Mouse (Mus musculus) Patski (cell line): ENCODE measurements at regions not wholly inside any gene's neighbourhood (a gene's known extent, or its start where the extent isn't known, plus 50 kb on each side); places are given as distances from the start of the nearest gene placed in this dataset.

Experiments
- ATAC-seq: fragments of 100-300 bp; one replicate; pipeline ENCODE4 v1.8.0; 2021
- CTCF ChIA-PET: fragments of 350-600 bp; sonication (Branson Sonifier 250); formaldehyde crosslinking; loops from one replicate; lab custom pipeline; 2022; ENCODE audit warnings: inconsistent platforms; lab: Charles Lee
- POLR2A ChIA-PET: fragments of 350-600 bp; sonication (Branson Sonifier 250); formaldehyde crosslinking; loops from one replicate; lab custom pipeline; 2022; ENCODE audit warnings: antibody characterized with exemption, inconsistent platforms; lab: Charles Lee
- DNase-seq: peaks from one replicate; pipeline ENCODE4 v3.0.0-alpha.2; 2011; ENCODE audit warnings: low read depth, low spot score
- H3K27me3 ChIP-seq: fragments of 371-371 bp; one replicate; pipeline ENCODE4 v1.5.1; 2021
- CTCF ChIP-seq: fragments of 100-300 bp; IDR thresholded peaks from one replicate; pipeline ENCODE4 v1.5.1; 2021
- in situ Hi-C: fragments of 300-500 bp; cut with MboI; formaldehyde crosslinking; loops from 3 replicates; pipeline ENCODE4 v1.11.1; 2018; ENCODE audit warnings: low pct_unique_long_range_greater_than_20kb, mixed read lengths

GRCm38 (mm10) chr6:116767738-116768522, 51.2 kb upstream of the Tmem72 start:
- peak; percentile 60 for ATAC-seq
- no peak for DNase-seq
- peak; percentile 98 for TF ChIP-seq CTCF
- ChIA-PET POLR2A (no interaction called here), CTCF (interaction anchor here (0.6 to 1.7 kb wide), 15 partner anchors 20 to 1054 kb away, joined by 3 to 10 read pairs (median 3); partner anchors contain the start of gene Tmem72)
- no peaks in the 10 kb centered on the region for H3K27me3 ChIP-seq
- in situ Hi-C loops, result loop anchor here (5.0 to 25.0 kb wide), 3 partner anchors 116 to 1059 kb away; partner anchors contain the start of gene Depp1

- H3K27me3 ChIP-seq, result no peaks in the 10 kb centered on the region
- peak; percentile 83 for DNase-seq
- peak; percentile 95 for TF ChIP-seq CTCF
- ChIA-PET POLR2A (no interaction called here), CTCF (interaction anchor here (0.6 to 1.6 kb wide), 5 partner anchors 53 to 403 kb away, joined by 3 to 6 read pairs (median 3); no protein-coding TSS in a partner anchor)
- peak; percentile 96 for ATAC-seq
- in situ Hi-C loops, result loop anchor here (5.0 to 25.0 kb wide), 4 partner anchors 287 to 837 kb away; no protein-coding TSS in a partner anchor
Measured at GRCm38 (mm10) chr6:116774954-116775675, 58.4 kb upstream of the Tmem72 start.

- ChIA-PET CTCF (no interaction called here), POLR2A (no interaction called here)
- in situ Hi-C loops, result no loop called here
- H3K27me3 ChIP-seq, result no peaks in the 10 kb centered on the region
- DNase-seq (no peak), ATAC-seq (no peak)
- no peak for TF ChIP-seq CTCF
Measured at GRCm38 (mm10) chr6:116786553-116787335, 70.0 kb upstream of the Tmem72 start.

- no peaks in the 10 kb centered on the region for H3K27me3 ChIP-seq
- TF ChIP-seq CTCF, result no peak
- in situ Hi-C loops, result no loop called here
- POLR2A ChIA-PET, result interaction anchor here (0.6 kb wide), 1 partner anchor 742 kb away, joined by 3 read pairs; no protein-coding TSS in a partner anchor
- CTCF ChIA-PET, result no interaction called here
- ATAC-seq (no peak), DNase-seq (no peak)
Measured at GRCm38 (mm10) chr6:116793321-116793960, 76.7 kb upstream of the Tmem72 start.

- CTCF ChIA-PET, result no interaction called here
- in situ Hi-C loops, result no loop called here
Measured at GRCm38 (mm10) chr6:116793961-116794336, 77.2 kb upstream of the Tmem72 start.

GRCm38 (mm10) chr6:116821215-116821912, 104.7 kb upstream of the Tmem72 start:
- ATAC-seq (peak; percentile 26), DNase-seq (peak; percentile 51)
- POLR2A ChIA-PET, result no interaction called here
- no peak for TF ChIP-seq CTCF
- in situ Hi-C loops, result no loop called here
- no peaks in the 10 kb centered on the region for H3K27me3 ChIP-seq
- CTCF ChIA-PET, result interaction anchor here (1.0 to 2.2 kb wide), 2 partner anchors 10 to 233 kb away, joined by 3 to 9 read pairs; no protein-coding TSS in a partner anchor

More at GRCm38 (mm10) chr6:116793961-116794336, 77.2 kb upstream of the Tmem72 start:
- H3K27me3 ChIP-seq, result no peaks in the 10 kb centered on the region
- ATAC-seq, result no peak
- no peak for DNase-seq
- no peak for TF ChIP-seq CTCF
- POLR2A ChIA-PET, result interaction anchor here (0.6 kb wide), 1 partner anchor 741 kb away, joined by 3 read pairs; no protein-coding TSS in a partner anchor

- POLR2A ChIA-PET, result no interaction called here
- DNase-seq (no peak), ATAC-seq (no peak)
- in situ Hi-C loops, result no loop called here
- no peak for TF ChIP-seq CTCF
- H3K27me3 ChIP-seq, result no peaks in the 10 kb centered on the region
- CTCF ChIA-PET, result no interaction called here
Measured at GRCm38 (mm10) chr6:116822605-116823004, 105.9 kb upstream of the Tmem72 start.

- DNase-seq (no peak), ATAC-seq (no peak)
- TF ChIP-seq CTCF, result no peak
- in situ Hi-C loops, result no loop called here
- POLR2A ChIA-PET, result no interaction called here
- H3K27me3 ChIP-seq, result no peaks in the 10 kb centered on the region
- CTCF ChIA-PET, result interaction anchor here (0.7 to 1.2 kb wide), 2 partner anchors 11 to 24 kb away, joined by 3 to 4 read pairs; no protein-coding TSS in a partner anchor
Measured at GRCm38 (mm10) chr6:116825628-116826027, 108.9 kb upstream of the Tmem72 start.

GRCm38 (mm10) chr6:116829341-116829740, 112.6 kb upstream of the Tmem72 start:
- peaks cover 3% of the 10 kb centered on the region for H3K27me3 ChIP-seq
- DNase-seq (peak; percentile 93), ATAC-seq (peak; percentile 47)
- no peak for TF ChIP-seq CTCF
- ChIA-PET POLR2A (no interaction called here), CTCF (no interaction called here)
- in situ Hi-C loops, result no loop called here
